ENCODE assay signal across 15 mouse cellular contexts in genomic region chr8:89903346-89903745, GRCm38 (mm10).
"Had no signal": no experiment of that assay in that cellular context is flagged by ENCODE, and none has a peak within 500 bp of the region (broad histone marks: within the 10 kb centered on the region; RNA-seq: fewer than 3 reads in every experiment).

No protein-coding gene starts in this region.

- H3K4me3 ChIP-seq: midbrain, embryonic 13.5 days; midbrain, embryonic 15.5 days; neural tube, embryonic 12.5 days had no signal

- DNase-seq: lung, adult 18-20 months; lung, embryonic 14.5 days; lung, postnatal 10 days; lung, postnatal 4 days; retina, postnatal 1 day; right cerebral cortex, adult 18-20 months; right cerebral cortex, postnatal 25 days; right cerebral cortex, postnatal 4 days; spleen, adult 18-20 months; thymus, adult 18-20 months; thymus, postnatal 25 days; thymus, postnatal 4 days had no signal

- H3K27ac ChIP-seq: midbrain, embryonic 13.5 days; midbrain, embryonic 15.5 days; neural tube, embryonic 12.5 days had no signal

- ATAC-seq: midbrain, embryonic 13.5 days; midbrain, embryonic 15.5 days had no signal
